Mouse (Mus musculus) liver, adult 2 months (tissue): Measurements from ENCODE around the gene Uqcrfs1. TPM values are rescaled to one million over a fixed set of nuclear protein-coding genes. Genes with fewer than 3 reads are reported as not detected.

ENCODE experiments used
- DNase-seq: peaks from one replicate; pipeline ENCODE4 v3.0.0-alpha.2; 2011; ENCODE audit warnings: low read depth, low spot score; ENCODE audit errors: extremely low read depth
- H3K27ac ChIP-seq: fragments of 200-500 bp; replicated peaks from 2 replicates; pipeline ENCODE4 v1.5.1; 2012; ENCODE audit warnings: low read depth, mild to moderate bottlenecking, control low read depth, inconsistent platforms, low read length; ENCODE audit not compliant: insufficient read depth
- H3K27me3 ChIP-seq: fragments of 200-500 bp; 2 replicates; pipeline ENCODE4 v1.6.1; 2012; ENCODE audit warnings: mild to moderate bottlenecking, moderate library complexity, low read length, inconsistent platforms; ENCODE audit not compliant: control insufficient read depth, insufficient read depth
- H3K36me3 ChIP-seq: fragments of 200-500 bp; 2 replicates; pipeline ENCODE4 v1.6.1; 2012; ENCODE audit warnings: low read length, inconsistent platforms; ENCODE audit not compliant: control insufficient read depth, insufficient read depth
- H3K4me1 ChIP-seq: fragments of 200-500 bp; 2 replicates; pipeline ENCODE4 v1.6.1; 2011; ENCODE audit warnings: low read length; ENCODE audit not compliant: control insufficient read depth, insufficient read depth
- H3K4me3 ChIP-seq: fragments of 200-500 bp; 2 replicates; pipeline ENCODE4 v1.5.1; 2011; ENCODE audit warnings: low read depth, mild to moderate bottlenecking, control low read depth, low read length, moderate library complexity; ENCODE audit not compliant: insufficient read depth
- H3K79me2 ChIP-seq: fragments of 200-500 bp; 2 replicates; pipeline ENCODE4 v1.6.1; 2012; ENCODE audit warnings: inconsistent platforms, mild to moderate bottlenecking, low read length, moderate library complexity; ENCODE audit not compliant: control insufficient read depth, insufficient read depth
- H3K9ac ChIP-seq: fragments of 200-500 bp; 2 replicates; pipeline ENCODE4 v1.6.1; 2012; ENCODE audit warnings: low read depth, mild to moderate bottlenecking, control low read depth, inconsistent platforms, low read length
- CTCF ChIP-seq: fragments of 200-500 bp; IDR thresholded peaks from 2 replicates; pipeline ENCODE4 v1.5.1; 2011; ENCODE audit warnings: low read depth, low read length, control low read depth
- POLR2A ChIP-seq: fragments of 200-500 bp; IDR thresholded peaks from 2 replicates; pipeline ENCODE4 v1.6.1; 2011; ENCODE audit warnings: low read length, control low read depth; ENCODE audit not compliant: insufficient read depth; ENCODE audit errors: extremely low read depth
- WGBS: fragments of 180-500 bp; shearing (Covaris S2); methylation state at CpG from one replicate; pipeline ENCODE4 v1.1.7; 2018; 5-methylcytosine and 5-hydroxymethylcytosine counted together
- polyA plus RNA-seq: library from polyadenylated mRNA; depleted of rRNA; stranded (reverse); fragments of >200 nt; gene quantifications from 2 replicates; pipeline ENCODE4 v1.2.3, GENCODE M21; 2012; rRNA removed
- total RNA-seq: library from RNA; depleted of rRNA; stranded (reverse); fragments of >200 nt; gene quantifications from 2 replicates; pipeline ENCODE4 v1.2.3, GENCODE M21; 2014; rRNA removed

Uqcrfs1 gene
- total and polyA plus RNA-seq, 2 experiments = 252 to 314 TPM

GRCm38 (mm10) chr13:30523246-30523891 is 21.8 kb downstream of the Uqcrfs1 start:
- WGBS = 95% methylated on average over 5 of the region's 5 CpGs
- Histone ChIP-seq H3K27ac (no peak overlapping the region), H3K36me3 (no peaks in the 10 kb centered on the region), H3K9ac (no peak overlapping the region), H3K4me1 (0 out of 2 replicates have a peak, but pooled peaks cover 2% of the 10 kb centered on the region), H3K79me2 (no peaks in the 10 kb centered on the region), H3K4me3 (no peak overlapping the region), H3K27me3 (no peaks in the 10 kb centered on the region)
- DNase-seq = no peak
- TF ChIP-seq POLR2A = no peak
- no peak for TF ChIP-seq CTCF

GRCm38 (mm10) chr13:30521282-30521902 is 23.8 kb downstream of the Uqcrfs1 start:
- 0 out of 2 replicates have a peak, but pooled peaks cover 2% of the 10 kb centered on the region for H3K4me1 ChIP-seq
- no peak overlapping the region for H3K27ac ChIP-seq
- 69% methylated on average over 16 of the region's 16 CpGs for WGBS
- DNase-seq = no peak
- H3K9ac ChIP-seq = no peak overlapping the region
- TF ChIP-seq POLR2A (no peak), CTCF (no peak)
- no peak overlapping the region for H3K4me3 ChIP-seq
- H3K36me3 ChIP-seq = no peaks in the 10 kb centered on the region
- H3K79me2 ChIP-seq = no peaks in the 10 kb centered on the region
- H3K27me3 ChIP-seq = no peaks in the 10 kb centered on the region

- H3K27ac ChIP-seq = no peak overlapping the region
- H3K9ac ChIP-seq = no peak overlapping the region
- H3K79me2 ChIP-seq = no peaks in the 10 kb centered on the region
- H3K4me3 ChIP-seq = no peak overlapping the region
- no peaks in the 10 kb centered on the region for H3K36me3 ChIP-seq
- H3K27me3 ChIP-seq = no peaks in the 10 kb centered on the region
- no peak for DNase-seq
- no peak for TF ChIP-seq POLR2A
- no peak for TF ChIP-seq CTCF
- H3K4me1 ChIP-seq = no peaks in the 10 kb centered on the region
Measured at GRCm38 (mm10) chr13:30518191-30518590, 27.0 kb downstream of the Uqcrfs1 start.

- Histone ChIP-seq H3K36me3 (no peaks in the 10 kb centered on the region), H3K9ac (no peak overlapping the region), H3K27ac (no peak overlapping the region), H3K79me2 (no peaks in the 10 kb centered on the region), H3K4me1 (no peaks in the 10 kb centered on the region), H3K27me3 (no peaks in the 10 kb centered on the region), H3K4me3 (no peak overlapping the region)
- DNase-seq = no peak
- TF ChIP-seq POLR2A (no peak), CTCF (no peak)
- WGBS = 92% methylated on average over 4 of the region's 4 CpGs
Measured at GRCm38 (mm10) chr13:30507651-30508050, 37.5 kb downstream of the Uqcrfs1 start.

- H3K27me3 ChIP-seq = no peaks in the 10 kb centered on the region
- 26% methylated on average over 7 of the region's 7 CpGs for WGBS
- H3K27ac ChIP-seq = no peak overlapping the region
- H3K36me3 ChIP-seq = no peaks in the 10 kb centered on the region
- H3K4me1 ChIP-seq = no peaks in the 10 kb centered on the region
- H3K4me3 ChIP-seq = no peak overlapping the region
- DNase-seq = peak; percentile 41
- no peaks in the 10 kb centered on the region for H3K79me2 ChIP-seq
- TF ChIP-seq POLR2A (no peak), CTCF (peak; percentile 31)
- H3K9ac ChIP-seq = no peak overlapping the region
Measured at GRCm38 (mm10) chr13:30501860-30502395, 43.2 kb downstream of the Uqcrfs1 start.

Other genes starting within 250 kb of the Uqcrfs1 start
- gene Agtr1a, start 208.9 kb downstream of the Uqcrfs1 start, total RNA-seq = 45.2 and 55.2 TPM in 2 replicates
- gene Agtr1a, start 208.9 kb downstream of the Uqcrfs1 start, polyA plus RNA-seq = 86.5 and 95.1 TPM in 2 replicates
- 14.5 and 15.8 TPM in 2 replicates for gene Dusp22, start 114.6 kb upstream of the Uqcrfs1 start, total RNA-seq
- gene Dusp22, start 114.6 kb upstream of the Uqcrfs1 start, polyA plus RNA-seq = 11.1 and 15.2 TPM in 2 replicates
- 0.28 and 0.74 TPM in 2 replicates for gene Irf4, start 203.9 kb upstream of the Uqcrfs1 start, total RNA-seq
- 0.11 and 0.27 TPM in 2 replicates for gene Irf4, start 203.9 kb upstream of the Uqcrfs1 start, polyA plus RNA-seq